Mouse (Mus musculus) cortical plate, adult 2 months (tissue): ENCODE results near the gene Hoxc6.

ENCODE experiments used
- CTCF ChIP-seq: fragments of 200-500 bp; IDR thresholded peaks from 2 replicates; pipeline ENCODE4 v1.5.1; 2011; ENCODE audit warnings: mild to moderate bottlenecking, control low read depth, low read length; ENCODE audit not compliant: insufficient read depth; ENCODE audit errors: extremely low read depth
- POLR2A ChIP-seq: fragments of 200-500 bp; IDR thresholded peaks from 2 replicates; pipeline ENCODE4 v1.6.1; 2011; ENCODE audit warnings: mild to moderate bottlenecking, low read length, control low read depth; ENCODE audit not compliant: insufficient read depth; ENCODE audit errors: extremely low read depth

DNA sequence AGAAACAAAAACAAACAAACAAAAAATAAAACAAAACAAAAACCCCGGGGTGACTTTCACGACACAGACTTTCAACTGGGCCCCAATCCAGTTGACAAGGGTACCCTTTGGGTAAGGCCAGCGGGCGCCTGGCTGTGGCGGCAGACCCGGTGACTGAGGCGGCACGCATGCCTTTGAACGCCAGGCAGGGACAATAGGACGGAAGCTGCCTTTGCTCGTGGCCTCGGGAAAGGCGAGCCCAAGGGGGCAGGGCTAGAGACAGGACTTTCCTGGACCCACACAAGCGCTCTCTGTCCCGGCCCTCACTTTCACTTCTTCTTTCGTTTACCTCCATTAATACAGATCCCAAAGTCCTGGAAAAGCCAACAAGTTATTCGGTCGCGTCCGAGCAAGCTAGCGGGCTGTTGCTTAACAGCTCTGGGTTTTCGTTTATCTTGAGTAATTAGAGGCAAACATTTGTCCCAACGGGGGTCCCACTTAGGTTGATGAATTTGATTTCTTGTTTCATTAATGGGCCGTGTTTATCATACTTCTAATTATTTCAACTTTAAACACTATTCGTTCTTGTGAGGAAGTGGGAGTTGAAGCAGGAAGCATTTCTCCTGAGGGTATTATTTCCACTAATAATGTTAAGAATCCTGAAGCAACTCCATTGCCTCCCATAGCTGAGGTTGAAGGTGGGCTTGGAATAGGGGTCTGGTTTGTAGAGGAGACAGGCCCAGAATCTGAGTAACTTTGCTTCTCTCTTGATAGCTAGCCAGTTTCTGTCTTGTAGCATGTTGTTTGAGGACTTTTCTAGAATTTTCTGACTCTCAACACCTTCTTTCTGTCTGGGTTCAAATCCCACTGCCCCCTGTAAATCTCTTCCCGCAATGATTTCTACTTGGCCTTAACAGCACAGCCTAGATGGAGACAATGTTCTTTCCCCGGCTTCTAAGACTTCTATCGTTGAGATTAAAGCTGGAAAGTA, 34.1 kb upstream of the Hoxc6 start:
- TF ChIP-seq POLR2A (no peak), CTCF (no peak)
